Mouse (Mus musculus) adrenal gland, adult 10 weeks (tissue): ENCODE measurements around the gene Gm39566. TPM values are rescaled to one million over a fixed set of nuclear protein-coding genes. Genes with fewer than 3 reads are reported as not detected.

Source experiments
- polyA plus RNA-seq: library from polyadenylated mRNA; stranded (reverse); fragments of 350-450 nt; fragmentation: Illumina TruSeq; extraction: RNeasy Lipid Tissue Mini Kit (QIAGEN cat#74804); gene quantifications from one replicate; pipeline ENCODE4 v1.2.3, GENCODE M21; 2014; ENCODE audit warnings: low read depth, low replicate concordance

Gene Gm39566
- polyA plus RNA-seq, result not detected

GRCm38 (mm10) chr11:69815155-69815554 lies at the start of gene Gm39566:
Gene Gm39566, minus strand, starts transcription at chr11:69815298.

DNA sequence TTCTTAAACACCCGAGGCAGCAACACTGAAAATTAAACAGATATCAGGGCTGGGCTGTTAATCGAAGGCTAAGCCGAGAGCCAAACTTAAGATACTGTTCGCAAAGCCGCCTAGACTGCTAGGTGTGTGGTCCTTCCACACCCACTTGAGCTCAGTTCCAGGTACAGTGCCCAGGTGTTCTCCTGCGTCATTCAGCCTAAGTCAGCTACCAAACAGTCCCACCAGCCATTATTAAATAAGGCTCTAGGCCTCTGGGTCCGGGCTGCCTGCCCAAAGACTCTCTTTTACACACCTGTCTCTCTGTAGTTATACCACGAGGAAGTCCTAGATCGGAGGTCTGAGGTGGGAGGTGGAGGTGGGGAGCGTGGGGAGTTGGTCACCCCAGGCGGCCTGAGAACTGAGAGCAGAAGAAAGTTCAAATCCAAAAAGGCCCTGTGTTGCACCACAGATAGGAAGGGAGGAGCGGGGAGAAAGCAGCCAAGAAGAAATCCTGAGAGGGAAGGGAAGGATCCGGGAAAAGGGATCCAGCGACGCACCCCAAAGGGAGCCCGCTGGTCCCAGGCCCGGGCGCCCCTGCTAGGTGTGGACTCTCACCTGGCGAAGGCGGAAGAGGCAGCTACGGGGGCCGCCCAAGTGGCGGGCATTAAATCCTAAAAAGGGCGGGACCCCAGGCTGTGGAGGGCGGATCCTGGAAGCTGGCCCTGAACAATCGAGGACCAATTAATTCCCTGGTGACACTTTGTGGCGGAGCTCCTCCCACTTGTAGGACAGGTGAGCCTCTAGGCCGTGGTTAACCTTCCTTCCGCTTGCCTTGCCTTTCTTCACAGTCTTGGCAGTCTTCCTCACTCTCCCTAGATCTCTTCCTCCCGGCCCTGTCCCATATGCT lies 43.3 kb upstream of the Gm39566 start, which contains the start of gene Tnk1:
Gene Tnk1 (minus strand): TSS at position 618 of the 886 bp plus-strand sequence.

DNA sequence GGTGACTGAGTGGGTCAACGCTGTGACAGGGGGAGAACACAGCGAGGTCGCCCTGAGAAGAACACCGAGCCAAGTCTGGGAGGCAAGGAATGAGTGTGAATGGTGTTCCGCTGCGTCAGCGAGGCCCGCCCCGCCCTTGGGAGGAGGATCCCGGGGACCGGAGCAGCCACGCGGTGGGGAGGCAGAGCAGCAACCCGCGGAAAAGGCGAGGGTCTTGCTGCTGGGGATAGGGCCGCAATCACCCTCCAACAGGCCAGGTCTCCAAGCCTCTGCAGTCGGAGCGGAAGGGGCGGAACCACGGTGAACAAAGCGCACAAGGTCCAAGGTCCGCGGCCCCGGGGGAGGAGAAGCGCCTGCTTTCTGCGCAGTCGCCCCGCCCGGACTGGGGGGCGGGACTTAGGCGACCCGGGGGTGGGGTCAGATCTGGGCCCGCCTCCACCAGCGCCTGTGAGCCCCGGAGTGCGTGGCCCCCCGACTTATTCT lies 31.1 kb upstream of the Gm39566 start, which contains the start of gene Plscr3:
Gene Plscr3 (plus strand): TSS at position 179 of the 483 bp plus-strand sequence.

DNA sequence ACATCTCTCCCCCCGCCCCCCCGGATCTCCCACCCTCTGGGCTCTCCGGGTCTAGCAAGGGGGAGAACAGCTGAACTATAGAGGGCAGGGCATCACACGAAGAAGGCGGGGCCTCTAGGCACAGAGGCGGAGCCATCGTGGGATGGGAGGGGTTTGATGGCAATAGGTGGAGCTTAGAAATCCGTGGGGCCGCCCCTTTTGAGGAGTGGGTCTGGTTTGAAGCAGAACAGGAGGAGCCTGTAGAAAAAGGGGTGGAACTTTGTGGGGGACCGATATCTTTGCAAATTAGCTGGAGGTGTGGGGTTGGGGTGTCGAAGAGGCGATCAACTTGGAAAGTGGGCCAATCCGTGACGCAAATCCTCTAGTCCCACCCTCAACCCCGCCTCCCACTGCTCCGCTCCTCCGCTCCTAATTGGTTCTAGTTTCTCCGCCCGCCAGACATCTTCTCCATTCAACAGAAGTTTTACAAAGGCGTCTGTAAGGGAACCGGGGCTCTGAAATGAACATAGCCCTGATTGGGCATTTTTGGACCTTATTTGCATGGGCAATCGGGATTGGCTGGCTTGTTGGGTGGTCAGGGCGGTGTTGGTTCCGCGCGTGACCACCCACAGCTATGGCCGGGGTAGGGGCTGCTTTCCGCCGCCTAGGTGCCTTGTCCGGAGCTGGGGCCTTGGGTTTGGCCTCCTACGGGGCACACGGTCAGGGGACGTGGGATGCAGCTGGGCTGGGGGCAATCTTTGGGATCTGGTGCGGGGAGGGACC lies 23.0 kb upstream of the Gm39566 start, which contains the start of gene Tmem256:
Gene Tmem256 (plus strand): TSS at position 563 of the 762 bp plus-strand sequence.

DNA sequence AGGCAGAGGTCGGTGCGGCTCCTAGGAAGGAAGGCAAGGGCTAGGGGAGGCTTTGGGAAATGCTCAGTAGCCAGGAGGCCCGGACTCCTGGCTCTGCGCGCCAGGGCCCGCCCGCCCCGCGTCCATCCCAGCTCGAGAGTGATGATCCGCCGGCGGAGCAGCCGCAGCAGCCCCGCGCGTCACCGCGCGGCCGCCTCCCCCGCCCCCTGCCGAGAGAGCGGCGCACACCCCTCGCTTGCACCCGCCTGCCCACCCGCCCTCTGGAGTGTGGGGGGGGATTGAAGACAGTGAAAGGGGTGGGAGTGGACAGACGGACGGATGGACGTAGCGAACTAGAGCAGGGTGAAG lies 22.5 kb upstream of the Gm39566 start, which contains the start of gene Nlgn2:
Gene Nlgn2 (minus strand): TSS at position 181 of the 348 bp plus-strand sequence.

DNA sequence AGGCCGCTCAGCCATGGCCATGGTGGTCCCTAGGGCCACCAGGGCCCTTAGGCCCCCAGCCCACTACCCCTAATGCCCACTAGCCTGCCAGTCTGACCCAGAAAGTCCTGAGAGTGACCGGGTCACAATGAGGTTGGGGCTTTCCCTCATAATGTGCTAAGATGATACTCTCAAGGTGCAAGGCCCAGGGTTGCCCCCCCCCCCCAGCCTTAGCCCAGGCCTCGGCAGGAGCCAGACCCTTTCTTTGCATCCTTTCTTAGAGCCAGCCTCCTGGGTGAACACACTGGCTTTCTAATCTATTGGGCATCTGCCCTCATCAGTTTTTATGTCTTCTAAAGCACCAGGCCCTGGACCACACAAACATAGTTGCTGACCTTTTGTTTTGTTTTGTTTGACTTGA lies 7.0 kb upstream of the Gm39566 start, which contains the start of gene Spem1:
Gene Spem1 (minus strand): TSS at position 101 of the 400 bp plus-strand sequence.

GRCm38 (mm10) chr11:69818365-69818764 lies 3.3 kb upstream of the Gm39566 start, which contains the start of gene Spem2:
Gene Spem2, minus strand, starts transcription at chr11:69818465.

DNA sequence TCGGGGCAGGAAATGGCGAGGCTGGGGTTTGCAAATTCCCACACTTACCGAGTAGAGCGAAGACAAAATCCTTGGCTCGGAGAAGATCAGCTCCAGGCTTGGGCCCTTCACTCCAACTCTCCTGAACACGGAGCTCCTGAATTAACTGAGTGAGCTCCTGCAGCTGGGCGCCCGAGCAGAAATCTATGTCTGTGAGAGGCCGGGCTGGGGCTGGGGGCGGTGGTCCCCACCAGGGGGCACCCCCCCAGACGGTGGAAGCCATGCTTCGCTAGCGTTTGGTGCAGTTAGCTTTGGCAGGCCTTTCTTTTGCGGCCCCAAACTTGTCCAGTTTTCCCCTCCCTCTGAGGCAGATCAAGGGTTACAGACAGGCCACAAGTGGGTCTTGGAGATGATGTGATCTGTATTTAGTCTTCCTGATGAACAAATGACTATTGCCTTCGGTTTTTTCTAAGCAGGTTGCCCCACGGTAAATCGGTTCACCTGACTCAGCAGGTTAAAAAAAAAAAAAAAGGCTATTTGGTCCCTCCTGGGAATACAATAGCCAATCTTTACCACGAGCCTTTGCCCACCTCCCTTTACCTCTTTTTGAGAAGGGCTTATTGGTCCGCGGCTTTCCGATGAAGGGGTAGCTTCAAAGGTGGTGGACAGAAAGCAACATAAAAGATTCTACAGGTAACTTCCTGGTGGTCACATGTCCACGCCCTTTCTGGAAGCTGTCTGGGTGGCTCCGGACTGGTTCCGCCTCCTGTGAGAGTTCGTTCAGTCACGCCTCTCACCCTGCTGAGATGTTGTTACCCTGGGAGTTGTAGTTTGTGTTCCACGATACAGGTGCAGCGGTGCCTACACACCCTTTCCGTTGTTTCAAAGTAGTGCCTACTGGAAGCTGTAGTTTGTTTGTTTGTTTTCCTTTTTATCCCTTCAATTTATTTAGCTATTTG lies 9.9 kb downstream of the Gm39566 start, which contains the start of gene Tmem102:
Gene Tmem102 (minus strand): TSS at position 653 of the 938 bp plus-strand sequence.

DNA sequence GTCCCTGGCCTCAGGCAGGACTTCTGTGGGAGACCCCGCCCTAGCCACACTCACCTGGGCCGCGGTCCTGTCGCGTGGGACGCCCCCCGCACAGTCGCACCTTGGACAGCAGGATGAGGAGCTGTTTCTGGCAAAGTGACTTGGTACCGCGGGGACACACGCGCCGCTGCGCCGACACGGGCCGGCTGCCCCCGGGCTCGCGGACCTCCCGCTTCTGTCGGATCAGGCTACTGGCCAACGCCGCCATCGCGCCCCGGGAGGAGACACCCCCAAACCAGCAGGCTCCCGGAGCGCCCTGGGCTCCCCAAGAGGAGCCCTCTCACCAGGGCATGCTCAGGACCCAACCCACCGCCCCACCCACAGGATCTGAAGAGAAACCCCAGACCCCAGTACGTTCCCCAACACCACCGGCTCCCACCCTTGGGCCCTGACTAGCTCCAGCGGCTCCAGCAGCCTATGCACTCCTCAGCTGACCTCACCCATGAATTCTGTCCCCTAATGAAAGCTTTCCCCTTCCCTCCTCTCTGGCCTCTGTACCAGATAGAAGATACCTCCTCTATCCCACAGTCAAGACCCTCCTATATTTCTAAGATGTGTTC lies 13.6 kb downstream of the Gm39566 start, which contains the start of gene Fgf11:
Gene Fgf11 (minus strand): TSS at position 479 of the 599 bp plus-strand sequence.

GRCm38 (mm10) chr11:69795168-69795982 lies 19.7 kb downstream of the Gm39566 start, which contains the start of gene Chrnb1:
Gene Chrnb1, minus strand, starts transcription at chr11:69795943.

DNA sequence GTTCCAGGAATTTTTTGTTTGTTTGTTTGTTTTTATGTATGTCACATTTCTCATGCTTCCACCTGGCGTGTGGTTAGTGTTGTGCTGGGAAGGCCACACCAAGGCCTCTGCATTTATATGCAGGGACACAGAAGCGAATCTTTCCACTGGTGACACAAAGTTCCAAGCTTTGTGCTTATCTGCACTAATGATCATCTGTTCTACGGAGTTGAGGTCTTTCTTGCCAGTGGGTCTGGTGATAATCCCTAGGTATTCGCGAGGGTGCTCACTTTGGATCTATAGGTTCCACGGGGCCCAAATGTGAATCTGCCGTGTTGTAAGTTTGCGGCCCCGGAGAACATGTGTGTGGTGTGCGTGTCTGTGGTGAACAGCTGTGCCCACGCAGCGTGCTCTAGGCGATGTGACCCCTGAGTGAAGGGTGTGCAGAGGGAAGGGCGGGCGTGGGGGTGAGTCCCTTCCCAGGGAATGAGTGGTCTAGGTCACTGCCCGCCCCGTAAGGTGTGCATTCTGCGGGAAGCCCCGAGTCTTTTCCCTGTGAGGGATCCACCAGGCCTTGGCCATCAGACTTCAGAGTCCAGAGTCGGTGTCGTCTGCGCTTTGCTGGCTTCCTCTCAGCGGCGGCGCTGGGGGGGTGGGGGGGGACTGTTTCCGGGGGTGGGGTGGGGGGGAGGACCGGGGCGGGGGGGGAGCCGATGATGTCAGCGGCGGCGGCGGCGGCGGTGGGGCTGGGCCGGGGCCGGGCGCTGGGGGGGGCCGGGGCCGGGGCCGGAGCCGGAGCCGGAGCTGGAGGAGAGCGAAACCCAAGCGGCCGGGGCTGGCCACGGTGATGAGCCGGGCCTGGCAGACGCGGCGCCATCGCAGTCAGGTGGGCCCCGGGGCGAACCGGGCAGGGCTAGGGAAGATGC lies 49.6 kb downstream of the Gm39566 start, which contains the start of gene Zbtb4:
Gene Zbtb4 (plus strand): TSS at position 692 of the 905 bp plus-strand sequence.

DNA sequence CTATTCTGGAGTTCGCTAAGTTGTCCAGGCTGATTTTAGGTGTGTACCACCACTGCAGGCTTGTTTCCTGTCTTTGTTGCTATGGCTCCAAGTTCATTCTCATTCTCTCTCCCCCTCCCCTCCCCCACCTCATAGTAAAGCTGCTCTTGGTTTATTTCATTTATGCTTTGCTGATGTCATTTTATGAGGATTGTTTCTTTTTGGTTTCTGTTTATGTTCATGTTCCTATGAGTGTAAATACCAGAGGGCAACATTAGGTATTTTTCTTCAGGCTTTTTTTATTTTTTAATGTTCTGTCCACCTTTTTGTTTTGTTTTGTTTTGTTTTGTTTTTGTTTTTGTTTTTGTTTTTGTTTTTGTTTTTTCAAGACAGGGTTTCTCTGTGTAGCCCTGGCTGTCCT lies 53.2 kb downstream of the Gm39566 start, which contains the start of gene Slc35g3:
Gene Slc35g3 (minus strand): TSS at position 101 of the 400 bp plus-strand sequence.

Other genes with a start within 250 kb of the Gm39566 start
- 1.6 TPM for gene Wrap53, start 235.0 kb downstream of the Gm39566 start, polyA plus RNA-seq
- gene Trp53, start 234.9 kb downstream of the Gm39566 start, polyA plus RNA-seq, result 8.5 TPM
- 31.6 TPM for gene Atp1b2, start 209.4 kb downstream of the Gm39566 start, polyA plus RNA-seq
- not detected for gene Shbg, start 197.4 kb downstream of the Gm39566 start, polyA plus RNA-seq
- 2.8 TPM for gene Sat2, start 193.3 kb downstream of the Gm39566 start, polyA plus RNA-seq
- gene Fxr2, start 182.3 kb downstream of the Gm39566 start, polyA plus RNA-seq, result 14.5 TPM
- gene Sox15, start 160.0 kb downstream of the Gm39566 start, polyA plus RNA-seq, result not detected
- 23.0 TPM for gene Mpdu1, start 152.7 kb downstream of the Gm39566 start, polyA plus RNA-seq
- 4.0 TPM for gene Cd68, start 149.1 kb downstream of the Gm39566 start, polyA plus RNA-seq
- 617 TPM for gene Eif4a1, start 142.9 kb downstream of the Gm39566 start, polyA plus RNA-seq
- 56.8 TPM for gene Senp3, start 133.2 kb downstream of the Gm39566 start, polyA plus RNA-seq
- gene Tnfsf13, start 129.5 kb downstream of the Gm39566 start, polyA plus RNA-seq, result 8.3 TPM
- gene Tnfsf12, start 119.4 kb downstream of the Gm39566 start, polyA plus RNA-seq, result 2.2 TPM
- gene Tnfsfm13, start 119.2 kb downstream of the Gm39566 start, polyA plus RNA-seq, result 1.6 TPM
- 37.7 TPM for gene Polr2a, start 56.7 kb downstream of the Gm39566 start, polyA plus RNA-seq
- gene Slc35g3, start 53.3 kb downstream of the Gm39566 start, polyA plus RNA-seq, result not detected
- 35.4 TPM for gene Zbtb4, start 49.4 kb downstream of the Gm39566 start, polyA plus RNA-seq
- 1.3 TPM for gene Chrnb1, start 19.4 kb downstream of the Gm39566 start, polyA plus RNA-seq
- gene Fgf11, start 13.4 kb downstream of the Gm39566 start, polyA plus RNA-seq, result 5.0 TPM
- not detected for gene Tmem102, start 9.7 kb downstream of the Gm39566 start, polyA plus RNA-seq
- gene Spem2, start 3.2 kb upstream of the Gm39566 start, polyA plus RNA-seq, result not detected
- gene Spem1, start 6.9 kb upstream of the Gm39566 start, polyA plus RNA-seq, result not detected
- gene Nlgn2, start 22.5 kb upstream of the Gm39566 start, polyA plus RNA-seq, result 1.5 TPM
- gene Tmem256, start 23.2 kb upstream of the Gm39566 start, polyA plus RNA-seq, result 24.3 TPM
- 1.6 TPM for gene Plscr3, start 31.1 kb upstream of the Gm39566 start, polyA plus RNA-seq
- not detected for gene Tnk1, start 43.4 kb upstream of the Gm39566 start, polyA plus RNA-seq
- not detected for gene Tmem95, start 62.7 kb upstream of the Gm39566 start, polyA plus RNA-seq
- gene Kctd11, start 66.1 kb upstream of the Gm39566 start, polyA plus RNA-seq, result 2.4 TPM
- not detected for gene Acap1, start 80.2 kb upstream of the Gm39566 start, polyA plus RNA-seq
- gene 2810408A11Rik, start 85.7 kb upstream of the Gm39566 start, polyA plus RNA-seq, result not detected
- 3.1 TPM for gene Neurl4, start 85.8 kb upstream of the Gm39566 start, polyA plus RNA-seq
- gene Gps2, start 98.6 kb upstream of the Gm39566 start, polyA plus RNA-seq, result 22.9 TPM
- gene Eif5a, start 106.7 kb upstream of the Gm39566 start, polyA plus RNA-seq, result 242 TPM
- 1.4 TPM for gene Ybx2, start 120.5 kb upstream of the Gm39566 start, polyA plus RNA-seq
- gene Slc2a4, start 132.9 kb upstream of the Gm39566 start, polyA plus RNA-seq, result 2.4 TPM
- not detected for gene Cldn7, start 149.5 kb upstream of the Gm39566 start, polyA plus RNA-seq
- gene Ctdnep1, start 165.9 kb upstream of the Gm39566 start, polyA plus RNA-seq, result 46.8 TPM
- 17.4 TPM for gene Elp5, start 167.2 kb upstream of the Gm39566 start, polyA plus RNA-seq
- 525 TPM for gene Gabarap, start 175.8 kb upstream of the Gm39566 start, polyA plus RNA-seq
- gene Phf23, start 180.5 kb upstream of the Gm39566 start, polyA plus RNA-seq, result 20.2 TPM
- gene Dvl2, start 185.3 kb upstream of the Gm39566 start, polyA plus RNA-seq, result 0.76 TPM
- gene Acadvl, start 200.1 kb upstream of the Gm39566 start, polyA plus RNA-seq, result 27.3 TPM
- gene Dlg4, start 201.6 kb upstream of the Gm39566 start, polyA plus RNA-seq, result 1.6 TPM
- gene Asgr1, start 238.8 kb upstream of the Gm39566 start, polyA plus RNA-seq, result not detected